Comparison of ENCODE assay signal across 8 mouse cellular contexts in genomic region chr11:98933151-98933550, GRCm38 (mm10). TPM values are rescaled to one million over a fixed set of nuclear protein-coding genes. Genes with fewer than 3 reads are reported as not detected.
DNase-seq lines count a peak whose midpoint lies in the region; ATAC-seq lines count a peak whose summit lies in the region.

No protein-coding gene starts in this region.

- no peak overlapping the region; the same call in 1 of the 2 replicates for H3K9ac ChIP-seq in kidney, embryonic 14.5 days (ENCODE audit: low read depth, low read length)

- 43% methylated on average over 9 of the region's 9 CpGs for WGBS in kidney, embryonic 14.5 days

- no peak for ATAC-seq in cerebellum, adult (ENCODE audit: insufficient number of reproducible peaks, low FRiP score, low TSS enrichment)
- ATAC-seq in kidney, embryonic 14.5 days (ENCODE audit: low FRiP score, low TSS enrichment): no peak

- no peaks in the 10 kb centered on the region for H3K9me3 ChIP-seq in kidney, embryonic 14.5 days (ENCODE audit: control insufficient read depth, low read length)

- H3K36me3 ChIP-seq in kidney, embryonic 14.5 days (ENCODE audit: control insufficient read depth, insufficient read depth, low read length): no peaks in the 10 kb centered on the region
- H3K36me3 ChIP-seq in splenic B cell, adult 2 months (ENCODE audit: control insufficient read depth, insufficient read depth, low read length, poor library complexity, severe bottlenecking): no peaks in the 10 kb centered on the region

- H3K27me3 ChIP-seq in kidney, embryonic 14.5 days (ENCODE audit: control insufficient read depth, insufficient read depth, low read length): no peaks in the 10 kb centered on the region
- no peaks in the 10 kb centered on the region for H3K27me3 ChIP-seq in splenic B cell, adult 2 months (ENCODE audit: control insufficient read depth, insufficient read depth, low read length, poor library complexity, severe bottlenecking)

- H3K27ac ChIP-seq in kidney, embryonic 14.5 days (ENCODE audit: low read depth, low read length): 0 out of 2 replicates have a peak overlapping the region, but pooled peaks have one; percentile 42

- peaks cover 67% of the 10 kb centered on the region for H3K4me1 ChIP-seq in kidney, embryonic 14.5 days (ENCODE audit: control insufficient read depth, insufficient read depth, low read length)

- H3K4me2 ChIP-seq in kidney, embryonic 14.5 days (replicated peaks; ENCODE audit: low read depth, low read length): peak overlapping the region; percentile 32

- no peak overlapping the region for H3K4me3 ChIP-seq in kidney, embryonic 14.5 days (ENCODE audit: low read length)

- peak; percentile 86 for DNase-seq in cerebellum, adult 11 months
- peak; percentile 68 for DNase-seq in CD4-positive helper T cell, adult 2 months (ENCODE audit: low read depth, low spot score)
- DNase-seq in cerebellum, adult 11-12 months: peak; percentile 89
- peak; percentile 82 for DNase-seq in heart, adult 18-20 months
- DNase-seq in lung, postnatal 36 days: peak; percentile 90
- peak; percentile 81 for DNase-seq in splenic B cell, adult 2 months (ENCODE audit: low read depth, low spot score)

RNA-seq across cellular contexts. Expression of gene Rara, which starts 5.5 kb away (rescaled TPM):
- total RNA-seq in heart, adult 18-20 months (2021): 10 to 100 TPM in 1 of 2 experiments, 1 to 10 TPM in 1; 8.7 to 10.1 TPM
- polyA plus RNA-seq in kidney, embryonic 14.5 days (2014; fragmentation: Nextera tagmentation; extraction: Ambion mirVana): 27.7 and 36.7 TPM in 2 replicates

RNA-seq across cellular contexts. Expression of gene Cdc6, which starts 25.6 kb away (rescaled TPM):
- under 1 TPM; 0.40 to 0.41 TPM for total RNA-seq in heart, adult 18-20 months (2021)
- polyA plus RNA-seq in kidney, embryonic 14.5 days (2014; fragmentation: Nextera tagmentation; extraction: Ambion mirVana): 32.5 and 44.1 TPM in 2 replicates

RNA-seq across cellular contexts. Expression of gene Gjd3, which starts 49.7 kb away (rescaled TPM):
- under 1 TPM; 0.36 to 0.45 TPM for total RNA-seq in heart, adult 18-20 months (2021)
- 0.64 TPM in 1 of 2 replicates, not detected in the other for polyA plus RNA-seq in kidney, embryonic 14.5 days (2014; fragmentation: Nextera tagmentation; extraction: Ambion mirVana)
